Mouse (Mus musculus) liver, embryonic 11.5 days (tissue): ENCODE results near the gene Gm11146. TPM values are rescaled to one million over a fixed set of nuclear protein-coding genes. Genes with fewer than 3 reads are reported as not detected.

Experiments used
- ATAC-seq: fragments of 200-750 bp; cut with Nextera tagmentation; replicated peaks from 2 replicates; pipeline ENCODE4 v1.8.0; 2017; ENCODE audit warnings: moderate number of reproducible peaks, mild to moderate bottlenecking, moderate TSS enrichment, moderate library complexity; ENCODE audit not compliant: low FRiP score
- DNase-seq: peaks from one replicate; pipeline ENCODE4 v3.0.0-alpha.2; 2017; ENCODE audit warnings: low spot score
- H3K27ac ChIP-seq: fragments of 300-500 bp; sonication (generic); 2 replicates; pipeline ENCODE4 v1.5.1; 2014; ENCODE audit warnings: mild to moderate bottlenecking, low read depth, low read length, control low read depth
- H3K27me3 ChIP-seq: fragments of 300-500 bp; sonication (generic); replicated peaks from 2 replicates; pipeline ENCODE4 v1.6.1; 2014; ENCODE audit warnings: low read length, mixed read lengths; ENCODE audit not compliant: control insufficient read depth, insufficient read depth
- H3K36me3 ChIP-seq: fragments of 300-500 bp; sonication (generic); 2 replicates; pipeline ENCODE4 v1.6.1; 2014; ENCODE audit warnings: mild to moderate bottlenecking, low read length, moderate library complexity, mixed read lengths; ENCODE audit not compliant: control insufficient read depth, insufficient read depth
- H3K4me1 ChIP-seq: fragments of 300-500 bp; sonication (generic); replicated peaks from 2 replicates; pipeline ENCODE4 v1.6.1; 2014; ENCODE audit warnings: low read length, mixed read lengths; ENCODE audit not compliant: control insufficient read depth, insufficient read depth
- H3K4me2 ChIP-seq: fragments of 300-500 bp; sonication (generic); 2 replicates; pipeline ENCODE4 v1.6.1; 2014; ENCODE audit warnings: mild to moderate bottlenecking, control low read depth, moderate library complexity
- H3K4me3 ChIP-seq: fragments of 300-500 bp; sonication (generic); 2 replicates; pipeline ENCODE4 v1.5.1; 2014; ENCODE audit warnings: low read depth, low read length, control low read depth
- H3K9ac ChIP-seq: fragments of 300-500 bp; sonication (generic); 2 replicates; pipeline ENCODE4 v1.6.1; 2014; ENCODE audit warnings: low read depth, low read length, control low read depth
- H3K9me3 ChIP-seq: fragments of 300-500 bp; sonication (generic); 2 replicates; pipeline ENCODE4 v1.6.1; 2016; ENCODE audit warnings: low read length, inconsistent platforms, mixed read lengths; ENCODE audit not compliant: control insufficient read depth
- WGBS: fragments of 180-500 bp; shearing (Covaris S2); extraction: QIAGEN DNeasy Blood & Tissue Kit; methylation state at CpG from one replicate; pipeline ENCODE4 v1.1.7; 2014; 5-methylcytosine and 5-hydroxymethylcytosine counted together
- polyA plus RNA-seq: library from polyadenylated mRNA; unstranded; fragments of >200 nt; fragmentation: Nextera tagmentation; extraction: Ambion mirVana; gene quantifications from 2 replicates; pipeline ENCODE4 v1.2.1, GENCODE M21; 2014

Gm11146 gene
- not detected in 2 replicates for polyA plus RNA-seq

- 66% methylated on average over 1 of the region's 1 CpGs for WGBS
- H3K9me3 ChIP-seq: no peaks in the 10 kb centered on the region
- no peaks in the 10 kb centered on the region for H3K27me3 ChIP-seq
- DNase-seq (no peak), ATAC-seq (no peak)
- H3K4me1 ChIP-seq: no peaks in the 10 kb centered on the region
- no peak within 1 kb of the TSS for H3K27ac ChIP-seq
- no peaks in the 10 kb centered on the region for H3K36me3 ChIP-seq
- H3K4me2 ChIP-seq: no peak within 1 kb of the TSS
- H3K9ac ChIP-seq: no peak within 1 kb of the TSS
- no peak within 1 kb of the TSS for H3K4me3 ChIP-seq
Measured at GRCm38 (mm10) chr16:77601994-77602393, at the start of gene Gm11146. TSS of gene Gm11146 (minus strand) at chr16:77602094.

- Histone ChIP-seq H3K27me3 (no peaks in the 10 kb centered on the region), H3K9me3 (no peaks in the 10 kb centered on the region)
- WGBS: 71% methylated on average over 1 of the region's 1 CpGs
Measured at GRCm38 (mm10) chr16:77650596-77650995, 48.7 kb upstream of the Gm11146 start.

GRCm38 (mm10) chr16:77649006-77649405 lies 47.1 kb upstream of the Gm11146 start:
- Histone ChIP-seq H3K4me2 (no peak overlapping the region), H3K4me3 (no peak overlapping the region), H3K27ac (no peak overlapping the region), H3K9ac (no peak overlapping the region), H3K36me3 (no peaks in the 10 kb centered on the region), H3K4me1 (no peaks in the 10 kb centered on the region), H3K9me3 (no peaks in the 10 kb centered on the region), H3K27me3 (no peaks in the 10 kb centered on the region)
- ATAC-seq (no peak), DNase-seq (no peak)
- WGBS: 77% methylated on average over 2 of the region's 2 CpGs

More at GRCm38 (mm10) chr16:77650596-77650995, 48.7 kb upstream of the Gm11146 start:
- H3K9ac ChIP-seq: no peak overlapping the region
- no peak overlapping the region for H3K4me3 ChIP-seq
- H3K4me1 ChIP-seq: no peaks in the 10 kb centered on the region
- DNase-seq: no peak
- H3K36me3 ChIP-seq: no peaks in the 10 kb centered on the region
- ATAC-seq: no peak
- no peak overlapping the region for H3K27ac ChIP-seq
- H3K4me2 ChIP-seq: no peak overlapping the region

- Histone ChIP-seq H3K27me3 (no peaks in the 10 kb centered on the region), H3K36me3 (no peaks in the 10 kb centered on the region), H3K4me1 (no peaks in the 10 kb centered on the region), H3K4me2 (no peak overlapping the region), H3K4me3 (no peak overlapping the region), H3K27ac (no peak overlapping the region), H3K9me3 (no peaks in the 10 kb centered on the region), H3K9ac (no peak overlapping the region)
- DNase-seq (no peak), ATAC-seq (no peak)
- WGBS: 55% methylated on average over 2 of the region's 2 CpGs
Measured at GRCm38 (mm10) chr16:77648181-77648580, 46.3 kb upstream of the Gm11146 start.

GRCm38 (mm10) chr16:77646146-77646545 lies 44.3 kb upstream of the Gm11146 start:
- no peak overlapping the region for H3K4me3 ChIP-seq
- H3K27ac ChIP-seq: no peak overlapping the region
- ATAC-seq (no peak), DNase-seq (no peak)
- H3K4me1 ChIP-seq: no peaks in the 10 kb centered on the region
- H3K9me3 ChIP-seq: no peaks in the 10 kb centered on the region
- no peak overlapping the region for H3K9ac ChIP-seq
- WGBS: 76% methylated on average over 7 of the region's 7 CpGs
- no peak overlapping the region for H3K4me2 ChIP-seq
- H3K36me3 ChIP-seq: no peaks in the 10 kb centered on the region
- no peaks in the 10 kb centered on the region for H3K27me3 ChIP-seq

- Histone ChIP-seq H3K4me2 (no peak overlapping the region), H3K27ac (no peak overlapping the region)
- 51% methylated on average over 1 of the region's 1 CpGs for WGBS
Measured at GRCm38 (mm10) chr16:77644976-77645375, 43.1 kb upstream of the Gm11146 start.

GRCm38 (mm10) chr16:77643871-77644720 lies 42.2 kb upstream of the Gm11146 start:
- peak overlapping the region; percentile 78 for H3K4me2 ChIP-seq
- H3K9me3 ChIP-seq: no peaks in the 10 kb centered on the region
- ATAC-seq (peak; percentile 69), DNase-seq (peak; percentile 35)
- H3K27ac ChIP-seq: no peak overlapping the region
- H3K4me1 ChIP-seq: no peaks in the 10 kb centered on the region
- peak overlapping the region; percentile 43 for H3K4me3 ChIP-seq
- H3K36me3 ChIP-seq: no peaks in the 10 kb centered on the region
- H3K27me3 ChIP-seq: no peaks in the 10 kb centered on the region
- 7% methylated on average over 31 of the region's 31 CpGs for WGBS
- H3K9ac ChIP-seq: no peak overlapping the region

More at GRCm38 (mm10) chr16:77644976-77645375, 43.1 kb upstream of the Gm11146 start:
- Histone ChIP-seq H3K36me3 (no peaks in the 10 kb centered on the region), H3K27me3 (no peaks in the 10 kb centered on the region), H3K4me3 (no peak overlapping the region), H3K9ac (no peak overlapping the region), H3K9me3 (no peaks in the 10 kb centered on the region), H3K4me1 (no peaks in the 10 kb centered on the region)
- no peak for DNase-seq
- ATAC-seq: no peak

- ATAC-seq (no peak), DNase-seq (no peak)
- Histone ChIP-seq H3K9me3 (no peaks in the 10 kb centered on the region), H3K4me2 (peak overlapping the region; percentile 78; the same call in 1 of the 2 replicates), H3K27me3 (no peaks in the 10 kb centered on the region), H3K36me3 (no peaks in the 10 kb centered on the region), H3K4me1 (no peaks in the 10 kb centered on the region), H3K27ac (no peak overlapping the region), H3K9ac (no peak overlapping the region), H3K4me3 (no peak overlapping the region)
- WGBS: 82% methylated on average over 14 of the region's 14 CpGs
Measured at GRCm38 (mm10) chr16:77643036-77643870, 41.4 kb upstream of the Gm11146 start.
